ENCODE assay signal across 20 mouse cellular contexts in the genomic region with DNA sequence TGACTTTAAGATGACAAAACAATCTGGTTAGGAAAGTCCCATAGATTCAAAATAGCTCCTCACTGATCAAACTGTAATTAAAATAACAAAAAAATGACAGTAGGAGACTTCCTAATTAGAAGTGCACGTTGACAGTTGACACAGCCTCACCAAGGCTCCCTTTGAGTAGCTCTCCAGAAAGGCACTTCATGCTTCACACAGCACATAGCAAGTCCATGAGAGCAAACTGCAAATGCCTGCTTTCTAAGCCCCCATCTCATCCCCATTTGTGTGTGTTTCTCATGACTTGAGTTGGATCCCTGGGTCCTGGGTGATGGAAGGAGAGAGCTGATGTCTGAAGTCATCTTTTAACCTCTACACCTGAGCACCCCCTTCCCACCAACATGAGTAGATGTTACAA.
A peak's percentile ranks its signal among the peaks of the same experiment; 100 is the strongest.
DNase-seq lines count a peak whose midpoint lies in the region; ATAC-seq and TF ChIP-seq lines count a peak whose summit lies in the region.
"Had no signal": no experiment of that assay in that cellular context is flagged by ENCODE, and none has a peak within 500 bp of the region (broad histone marks: within the 10 kb centered on the region; RNA-seq: fewer than 3 reads in every experiment).

No protein-coding gene starts in this region.

- no peaks in the 10 kb centered on the region for H3K36me3 ChIP-seq in forebrain, embryonic 15.5 days
- H3K36me3 ChIP-seq in forebrain, embryonic 12.5 days (replicated peaks), result no peaks in the 10 kb centered on the region
- no peaks in the 10 kb centered on the region for H3K36me3 ChIP-seq in forebrain, postnatal 0 days (ENCODE audit: insufficient read depth)
- H3K36me3 ChIP-seq in forebrain, embryonic 14.5 days (ENCODE audit: control insufficient read depth, insufficient read depth, low read length), result no peaks in the 10 kb centered on the region
- H3K36me3 ChIP-seq: embryonic facial prominence, embryonic 12.5 days had no signal

- H3K27me3 ChIP-seq in forebrain, embryonic 15.5 days, result no peaks in the 10 kb centered on the region
- H3K27me3 ChIP-seq in forebrain, embryonic 12.5 days, result 0 out of 2 replicates have a peak, but pooled peaks cover 3% of the 10 kb centered on the region
- no peaks in the 10 kb centered on the region for H3K27me3 ChIP-seq in forebrain, postnatal 0 days (ENCODE audit: insufficient read depth, low read length)
- H3K27me3 ChIP-seq in forebrain, embryonic 14.5 days (replicated peaks; ENCODE audit: control insufficient read depth, insufficient read depth, low read length), result no peaks in the 10 kb centered on the region
- H3K27me3 ChIP-seq: embryonic facial prominence, embryonic 12.5 days; Patski had no signal

- peak; percentile 34 for DNase-seq in forebrain, postnatal 0 days
- no peak for DNase-seq in forebrain, embryonic 14.5 days (ENCODE audit: low spot score)
- DNase-seq in heart, adult 11 months, result peak; percentile 55
- DNase-seq in heart, postnatal 36 days, result no peak
- DNase-seq in A20 (ENCODE audit: low read depth, low spot score), result peak; percentile 66
- DNase-seq in right cerebral cortex, postnatal 10 days (ENCODE audit: low spot score in 2 of 2), result no peak
- DNase-seq: adrenal gland, adult 8-10 months; adrenal gland, postnatal 14 days; adrenal gland, postnatal 36 days; cerebellum, adult 11-12 months; cerebellum, adult 2 months; cerebellum, adult 9-10 months; cerebellum, postnatal 10 days; cerebellum, postnatal 25 days had no signal

- H3K4me1 ChIP-seq in forebrain, embryonic 15.5 days, result peaks cover 5% of the 10 kb centered on the region; the same call in 1 of the 2 replicates
- peaks cover 8% of the 10 kb centered on the region for H3K4me1 ChIP-seq in forebrain, embryonic 12.5 days
- 0 out of 2 replicates have a peak, but pooled peaks cover 2% of the 10 kb centered on the region for H3K4me1 ChIP-seq in forebrain, postnatal 0 days (ENCODE audit: insufficient read depth)
- H3K4me1 ChIP-seq in forebrain, embryonic 14.5 days (ENCODE audit: control insufficient read depth, insufficient read depth, low read length), result no peaks in the 10 kb centered on the region

- no peak for TF ChIP-seq CTCF in forebrain, postnatal 0 days (IDR thresholded peaks at IDR 0.05; ENCODE audit: low read depth)

- intact Hi-C loops in heart, postnatal 36 days (cut with DNase I), result no loop called here

- no peak overlapping the region for H3K4me3 ChIP-seq in forebrain, embryonic 15.5 days
- H3K4me3 ChIP-seq in forebrain, embryonic 12.5 days (replicated peaks), result no peak overlapping the region
- H3K4me3 ChIP-seq in forebrain, postnatal 0 days (ENCODE audit: low read depth, low read length), result no peak overlapping the region
- H3K4me3 ChIP-seq in forebrain, embryonic 14.5 days (ENCODE audit: low read depth, low read length), result no peak overlapping the region
- H3K4me3 ChIP-seq: embryonic facial prominence, embryonic 10.5 days; embryonic facial prominence, embryonic 12.5 days had no signal

- no peaks in the 10 kb centered on the region for H3K9me3 ChIP-seq in forebrain, embryonic 15.5 days
- H3K9me3 ChIP-seq in forebrain, embryonic 12.5 days, result no peaks in the 10 kb centered on the region
- no peaks in the 10 kb centered on the region for H3K9me3 ChIP-seq in forebrain, postnatal 0 days (ENCODE audit: low read length)
- no peaks in the 10 kb centered on the region for H3K9me3 ChIP-seq in forebrain, embryonic 14.5 days (replicated peaks; ENCODE audit: control insufficient read depth, low read length)
- H3K9me3 ChIP-seq: embryonic facial prominence, embryonic 10.5 days; embryonic facial prominence, embryonic 12.5 days had no signal

- no peak overlapping the region for H3K9ac ChIP-seq in forebrain, embryonic 15.5 days (replicated peaks)
- no peak overlapping the region for H3K9ac ChIP-seq in forebrain, embryonic 12.5 days
- H3K9ac ChIP-seq in forebrain, postnatal 0 days, result no peak overlapping the region
- no peak overlapping the region for H3K9ac ChIP-seq in forebrain, embryonic 14.5 days (ENCODE audit: low read length)
- H3K9ac ChIP-seq: embryonic facial prominence, embryonic 12.5 days had no signal

- H3K27ac ChIP-seq in forebrain, embryonic 15.5 days (replicated peaks), result no peak overlapping the region
- H3K27ac ChIP-seq in forebrain, embryonic 12.5 days, result no peak overlapping the region
- peak overlapping the region; percentile 15; the same call in 1 of the 2 replicates for H3K27ac ChIP-seq in forebrain, postnatal 0 days (ENCODE audit: low read depth, low read length)
- H3K27ac ChIP-seq in forebrain, embryonic 14.5 days (ENCODE audit: low read depth, low read length), result no peak overlapping the region
- H3K27ac ChIP-seq: embryonic facial prominence, embryonic 10.5 days; embryonic facial prominence, embryonic 12.5 days had no signal

- 34% methylated on average over 1 of the region's 1 CpGs for WGBS in forebrain, embryonic 15.5 days
- WGBS in forebrain, embryonic 12.5 days, result 59% methylated on average over 1 of the region's 1 CpGs
- WGBS in forebrain, postnatal 0 days, result 26% methylated on average over 1 of the region's 1 CpGs
- 42% methylated on average over 1 of the region's 1 CpGs for WGBS in forebrain, embryonic 14.5 days

- ATAC-seq in forebrain, embryonic 15.5 days (replicated peaks), result peak; percentile 43; the same call in 1 of the 2 replicates
- no peak for ATAC-seq in forebrain, embryonic 12.5 days (ENCODE audit: low FRiP score)
- ATAC-seq in forebrain, postnatal 0 days, result peak; percentile 72
- ATAC-seq in forebrain, embryonic 14.5 days, result no peak
- ATAC-seq: activated CD4-positive, CD25-positive, alpha-beta regulatory T cell, adult 4 months; Patski had no signal

- H3K4me2 ChIP-seq in forebrain, embryonic 15.5 days (replicated peaks), result no peak overlapping the region
- H3K4me2 ChIP-seq in forebrain, embryonic 12.5 days, result no peak overlapping the region
- no peak overlapping the region for H3K4me2 ChIP-seq in forebrain, postnatal 0 days (ENCODE audit: low read depth)
- no peak overlapping the region for H3K4me2 ChIP-seq in forebrain, embryonic 14.5 days (ENCODE audit: low read length)
- H3K4me2 ChIP-seq: embryonic facial prominence, embryonic 12.5 days had no signal

Comparison
In these comparisons a context has a peak if more than half of its experiments do, and no peak if none do; other contexts are left out.
1. ATAC-seq: peak in forebrain, embryonic 15.5 days (single experiment) and forebrain, postnatal 0 days (single experiment); none in forebrain, embryonic 12.5 days (single experiment) and forebrain, embryonic 14.5 days (single experiment).
2. DNase-seq: peak in forebrain, postnatal 0 days (single experiment), heart, adult 11 months (single experiment) and A20 (single experiment); none in forebrain, embryonic 14.5 days (single experiment), heart, postnatal 36 days (0 of 2) and right cerebral cortex, postnatal 10 days (0 of 2).